Comparison of ENCODE assay signal across 10 mouse cellular contexts in the genomic region with DNA sequence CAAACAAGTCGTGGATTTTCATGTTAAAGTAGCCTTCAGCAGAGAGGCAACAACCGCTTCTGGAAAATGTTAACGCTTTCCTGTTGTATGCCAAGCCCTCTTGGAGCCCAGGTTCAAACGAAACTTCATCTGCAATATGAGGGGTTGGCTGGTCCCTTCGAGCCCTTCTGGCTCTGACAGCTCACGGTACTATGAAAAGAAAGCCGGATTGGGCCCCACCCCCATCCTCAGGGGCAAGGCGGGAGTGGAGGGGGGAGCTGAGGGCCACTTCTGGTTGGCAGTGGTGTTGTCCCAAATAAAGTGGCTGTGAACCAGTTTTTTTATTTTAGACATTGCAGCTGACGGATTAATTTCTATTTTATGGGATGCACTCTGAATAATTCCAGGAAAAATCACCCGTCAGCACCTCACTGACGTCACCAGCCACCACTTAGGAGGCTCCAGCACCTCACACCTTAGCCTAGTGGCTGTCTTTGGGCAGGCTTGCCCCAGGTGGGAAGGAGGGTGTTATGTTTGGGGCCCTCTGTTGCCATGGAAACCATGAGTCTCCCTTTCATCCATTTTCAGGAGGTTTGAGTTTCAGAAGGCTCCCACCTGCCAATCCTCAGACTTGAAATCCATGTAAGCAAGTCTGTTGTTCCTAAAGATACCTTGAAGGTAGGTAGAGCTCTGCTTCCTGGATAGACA. TPM values are rescaled to one million over a fixed set of nuclear protein-coding genes. Genes with fewer than 3 reads are reported as not detected.
A peak's percentile ranks its signal among the peaks of the same experiment; 100 is the strongest.
DNase-seq lines count a peak whose midpoint lies in the region; ATAC-seq and TF ChIP-seq lines count a peak whose summit lies in the region.
"Had no signal": no experiment of that assay in that cellular context is flagged by ENCODE, and none has a peak within 500 bp of the region (broad histone marks: within the 10 kb centered on the region; RNA-seq: fewer than 3 reads in every experiment).

No protein-coding gene starts in this region.

- no peak overlapping the region for H3K27ac ChIP-seq in forebrain, embryonic 14.5 days (ENCODE audit: low read depth, low read length)
- H3K27ac ChIP-seq in forebrain, embryonic 11.5 days (ENCODE audit: low read depth, low read length), result no peak overlapping the region
- no peak overlapping the region for H3K27ac ChIP-seq in hindbrain, postnatal 0 days
- H3K27ac ChIP-seq in hindbrain, embryonic 16.5 days (ENCODE audit: low read depth, low read length), result no peak overlapping the region
- H3K27ac ChIP-seq in limb, embryonic 10.5 days, result 0 out of 2 replicates have a peak overlapping the region, but pooled peaks have one; percentile 28
- no peak overlapping the region for H3K27ac ChIP-seq in neural tube, embryonic 15.5 days (replicated peaks)

- H3K4me3 ChIP-seq in forebrain, embryonic 14.5 days (ENCODE audit: low read depth, low read length), result no peak overlapping the region
- no peak overlapping the region for H3K4me3 ChIP-seq in forebrain, embryonic 11.5 days (ENCODE audit: low read depth, low read length)
- no peak overlapping the region for H3K4me3 ChIP-seq in hindbrain, postnatal 0 days (ENCODE audit: low read length)
- no peak overlapping the region for H3K4me3 ChIP-seq in hindbrain, embryonic 16.5 days (ENCODE audit: low read length)
- H3K4me3 ChIP-seq in limb, embryonic 10.5 days, result 0 out of 2 replicates have a peak overlapping the region, but pooled peaks have one; percentile 16
- no peak overlapping the region for H3K4me3 ChIP-seq in neural tube, embryonic 15.5 days (replicated peaks)

- H3K27me3 ChIP-seq in forebrain, embryonic 14.5 days (replicated peaks; ENCODE audit: control insufficient read depth, insufficient read depth, low read length), result no peaks in the 10 kb centered on the region
- H3K27me3 ChIP-seq in forebrain, embryonic 11.5 days (ENCODE audit: control insufficient read depth, insufficient read depth, low read length), result no peaks in the 10 kb centered on the region
- H3K27me3 ChIP-seq in hindbrain, postnatal 0 days (ENCODE audit: insufficient read depth, low read length), result no peaks in the 10 kb centered on the region
- H3K27me3 ChIP-seq in hindbrain, embryonic 16.5 days (replicated peaks; ENCODE audit: control insufficient read depth, insufficient read depth, low read length), result no peaks in the 10 kb centered on the region
- no peaks in the 10 kb centered on the region for H3K27me3 ChIP-seq in limb, embryonic 10.5 days (ENCODE audit: low read depth, poor library complexity, severe bottlenecking)
- H3K27me3 ChIP-seq in neural tube, embryonic 15.5 days (replicated peaks), result no peaks in the 10 kb centered on the region

- no peaks in the 10 kb centered on the region for H3K4me1 ChIP-seq in forebrain, embryonic 14.5 days (ENCODE audit: control insufficient read depth, insufficient read depth, low read length)
- H3K4me1 ChIP-seq in forebrain, embryonic 11.5 days (replicated peaks; ENCODE audit: control insufficient read depth, insufficient read depth, low read length), result no peaks in the 10 kb centered on the region
- peaks cover 7% of the 10 kb centered on the region; the same call in 1 of the 2 replicates for H3K4me1 ChIP-seq in hindbrain, postnatal 0 days (ENCODE audit: insufficient read depth, low read length)
- no peaks in the 10 kb centered on the region; the same call in 1 of the 2 replicates for H3K4me1 ChIP-seq in hindbrain, embryonic 16.5 days (ENCODE audit: control insufficient read depth, insufficient read depth, low read depth, low read length)
- H3K4me1 ChIP-seq in limb, embryonic 10.5 days, result peaks cover 26% of the 10 kb centered on the region
- peaks cover 6% of the 10 kb centered on the region; the same call in 1 of the 2 replicates for H3K4me1 ChIP-seq in neural tube, embryonic 15.5 days

- H3K9ac ChIP-seq in forebrain, embryonic 14.5 days (ENCODE audit: low read length), result no peak overlapping the region
- H3K9ac ChIP-seq in forebrain, embryonic 11.5 days (ENCODE audit: low read length), result no peak overlapping the region
- H3K9ac ChIP-seq in hindbrain, postnatal 0 days (replicated peaks; ENCODE audit: low read length), result no peak overlapping the region
- H3K9ac ChIP-seq in hindbrain, embryonic 16.5 days (ENCODE audit: low read depth, low read length), result no peak overlapping the region
- no peak overlapping the region for H3K9ac ChIP-seq in neural tube, embryonic 15.5 days (replicated peaks)

- H3K36me3 ChIP-seq in forebrain, embryonic 14.5 days (ENCODE audit: control insufficient read depth, insufficient read depth, low read length), result no peaks in the 10 kb centered on the region
- no peaks in the 10 kb centered on the region for H3K36me3 ChIP-seq in forebrain, embryonic 11.5 days (ENCODE audit: control insufficient read depth, insufficient read depth, low read length)
- no peaks in the 10 kb centered on the region for H3K36me3 ChIP-seq in hindbrain, postnatal 0 days (ENCODE audit: insufficient read depth, low read length)
- no peaks in the 10 kb centered on the region for H3K36me3 ChIP-seq in hindbrain, embryonic 16.5 days (ENCODE audit: control insufficient read depth, insufficient read depth, low read length)
- no peaks in the 10 kb centered on the region for H3K36me3 ChIP-seq in limb, embryonic 10.5 days
- H3K36me3 ChIP-seq in neural tube, embryonic 15.5 days, result no peaks in the 10 kb centered on the region

- no peak overlapping the region for H3K4me2 ChIP-seq in forebrain, embryonic 14.5 days (ENCODE audit: low read length)
- H3K4me2 ChIP-seq in forebrain, embryonic 11.5 days (ENCODE audit: low read depth, low read length, severe bottlenecking), result no peak overlapping the region
- no peak overlapping the region for H3K4me2 ChIP-seq in hindbrain, postnatal 0 days (ENCODE audit: low read depth, low read length)
- no peak overlapping the region for H3K4me2 ChIP-seq in hindbrain, embryonic 16.5 days (ENCODE audit: low read length)
- H3K4me2 ChIP-seq in neural tube, embryonic 15.5 days, result no peak overlapping the region

- no peak for ATAC-seq in forebrain, embryonic 14.5 days
- ATAC-seq in forebrain, embryonic 11.5 days (replicated peaks; ENCODE audit: low FRiP score), result no peak
- ATAC-seq in hindbrain, postnatal 0 days, result peak; percentile 75; the same call in 1 of the 2 replicates
- ATAC-seq in hindbrain, embryonic 16.5 days, result no peak
- no peak for ATAC-seq in neural tube, embryonic 15.5 days (ENCODE audit: low FRiP score)

- no peaks in the 10 kb centered on the region for H3K9me3 ChIP-seq in forebrain, embryonic 14.5 days (replicated peaks; ENCODE audit: control insufficient read depth, low read length)
- no peaks in the 10 kb centered on the region for H3K9me3 ChIP-seq in forebrain, embryonic 11.5 days (ENCODE audit: control insufficient read depth, low read length)
- no peaks in the 10 kb centered on the region for H3K9me3 ChIP-seq in hindbrain, postnatal 0 days (ENCODE audit: low read length)
- H3K9me3 ChIP-seq in hindbrain, embryonic 16.5 days (ENCODE audit: control insufficient read depth, low read length), result no peaks in the 10 kb centered on the region
- no peaks in the 10 kb centered on the region for H3K9me3 ChIP-seq in limb, embryonic 10.5 days (replicated peaks)
- no peaks in the 10 kb centered on the region for H3K9me3 ChIP-seq in neural tube, embryonic 15.5 days (replicated peaks)

- TF ChIP-seq CTCF in hindbrain, postnatal 0 days (IDR thresholded peaks at IDR 0.05; ENCODE audit: low read depth), result no peak

- peak; percentile 22 for DNase-seq in forebrain, embryonic 14.5 days (ENCODE audit: low spot score)
- DNase-seq in forebrain, embryonic 11.5 days (ENCODE audit: low spot score), result no peak
- peak; percentile 36 for DNase-seq in hindbrain, postnatal 0 days (ENCODE audit: low spot score)
- peak; percentile 17 for DNase-seq in ES-CJ7 (ENCODE audit: low read depth, low spot score)
- peak; percentile 39 for DNase-seq in limb, embryonic 10.5 days (ENCODE audit: low spot score)
- no peak for DNase-seq in cerebellum, postnatal 4 days (ENCODE audit: low spot score in 2 of 2)
- DNase-seq: heart, postnatal 4 days; lung, adult 2 months had no signal

- 33% methylated on average over 11 of the region's 11 CpGs for WGBS in forebrain, embryonic 14.5 days
- WGBS in forebrain, embryonic 11.5 days, result 32% methylated on average over 11 of the region's 11 CpGs
- whole genome bisulfite sequencing in hindbrain, postnatal 0 days, result 29% methylated on average over 11 of the region's 11 CpGs
- WGBS in hindbrain, embryonic 16.5 days, result 28% methylated on average over 11 of the region's 11 CpGs
- 26% methylated on average over 11 of the region's 11 CpGs for WGBS in limb, embryonic 10.5 days
- WGBS in neural tube, embryonic 15.5 days, result 32% methylated on average over 11 of the region's 11 CpGs

RNA-seq across cellular contexts. Expression of a gene that starts 40.8 kb away (rescaled TPM):
- 0.65 and 1.6 TPM in 2 replicates for polyA plus RNA-seq in forebrain, embryonic 14.5 days (2014; fragmentation: Nextera tagmentation; extraction: Ambion mirVana)
- 0.39 and 0.51 TPM in 2 replicates for polyA plus RNA-seq in forebrain, embryonic 11.5 days (2014; fragmentation: Nextera tagmentation; extraction: Ambion mirVana)
- 2.0 and 4.1 TPM in 2 replicates for total RNA-seq in hindbrain, postnatal 0 days (2014; rRNA removed)
- 0.76 and 1.3 TPM in 2 replicates for polyA plus RNA-seq in hindbrain, postnatal 0 days (2015; fragmentation: Nextera tagmentation; extraction: Ambion mirVana)
- polyA plus RNA-seq in hindbrain, embryonic 16.5 days (2015; fragmentation: Nextera tagmentation; extraction: Ambion mirVana), result 1.6 and 2.1 TPM in 2 replicates
- 0.61 and 0.82 TPM in 2 replicates for polyA plus RNA-seq in limb, embryonic 10.5 days (2016; fragmentation: Nextera tagmentation; extraction: Ambion mirVana)
- 1.3 and 10.5 TPM in 2 replicates for polyA plus RNA-seq in neural tube, embryonic 15.5 days (2015; fragmentation: Nextera tagmentation; extraction: Ambion mirVana)

RNA-seq across cellular contexts. Expression of a gene that starts 58.4 kb away (rescaled TPM):
- polyA plus RNA-seq in forebrain, embryonic 14.5 days (2014; fragmentation: Nextera tagmentation; extraction: Ambion mirVana), result 42.2 and 44.0 TPM in 2 replicates
- 54.2 and 65.4 TPM in 2 replicates for polyA plus RNA-seq in forebrain, embryonic 11.5 days (2014; fragmentation: Nextera tagmentation; extraction: Ambion mirVana)
- total RNA-seq in hindbrain, postnatal 0 days (2014; rRNA removed), result 36.6 and 43.0 TPM in 2 replicates
- polyA plus RNA-seq in hindbrain, postnatal 0 days (2015; fragmentation: Nextera tagmentation; extraction: Ambion mirVana), result 49.3 and 54.4 TPM in 2 replicates
- polyA plus RNA-seq in hindbrain, embryonic 16.5 days (2015; fragmentation: Nextera tagmentation; extraction: Ambion mirVana), result 57.7 and 65.3 TPM in 2 replicates
- polyA plus RNA-seq in limb, embryonic 10.5 days (2016; fragmentation: Nextera tagmentation; extraction: Ambion mirVana), result 59.5 and 73.3 TPM in 2 replicates
- polyA plus RNA-seq in neural tube, embryonic 15.5 days (2015; fragmentation: Nextera tagmentation; extraction: Ambion mirVana), result 55.7 and 58.6 TPM in 2 replicates

Comparison
In these comparisons a context has a peak if more than half of its experiments do, and no peak if none do; other contexts are left out.
1. DNase-seq: peak in forebrain, embryonic 14.5 days (single experiment), hindbrain, postnatal 0 days (single experiment), ES-CJ7 (single experiment) and limb, embryonic 10.5 days (single experiment); none in forebrain, embryonic 11.5 days (single experiment) and cerebellum, postnatal 4 days (0 of 2).